Mouse (Mus musculus) lung, embryonic 16.5 days (tissue): ENCODE results near the gene Rnasel. TPM values are rescaled to one million over a fixed set of nuclear protein-coding genes. Genes with fewer than 3 reads are reported as not detected.
A peak's percentile ranks its signal among the peaks of the same experiment; 100 is the strongest.

Experiments
- ATAC-seq: fragments of 200-750 bp; cut with Nextera tagmentation; 2 replicates; pipeline ENCODE4 v1.8.0; 2017; ENCODE audit warnings: low read depth, mild to moderate bottlenecking, moderate library complexity
- H3K27ac ChIP-seq: fragments of 300-500 bp; sonication (generic); 2 replicates; pipeline ENCODE4 v1.5.1; 2014; ENCODE audit warnings: mild to moderate bottlenecking, control low read depth, low read length
- H3K27me3 ChIP-seq: fragments of 300-500 bp; sonication (generic); 2 replicates; pipeline ENCODE4 v1.6.1; 2014; ENCODE audit warnings: low read depth, low read length, mixed read lengths; ENCODE audit not compliant: control insufficient read depth, insufficient read depth
- H3K36me3 ChIP-seq: fragments of 300-500 bp; sonication (generic); 2 replicates; pipeline ENCODE4 v1.6.1; 2014; ENCODE audit warnings: low read length; ENCODE audit not compliant: control insufficient read depth, insufficient read depth
- H3K4me1 ChIP-seq: fragments of 300-500 bp; sonication (generic); replicated peaks from 2 replicates; pipeline ENCODE4 v1.6.1; 2014; ENCODE audit warnings: low read length, mixed read lengths; ENCODE audit not compliant: control insufficient read depth, insufficient read depth
- H3K4me2 ChIP-seq: fragments of 300-500 bp; sonication (generic); 2 replicates; pipeline ENCODE4 v1.6.1; 2014; ENCODE audit warnings: low read depth, low read length, control low read depth
- H3K4me3 ChIP-seq: fragments of 300-500 bp; sonication (generic); 2 replicates; pipeline ENCODE4 v1.5.1; 2014; ENCODE audit warnings: mild to moderate bottlenecking, low read length, control low read depth
- H3K9ac ChIP-seq: fragments of 300-500 bp; sonication (generic); 2 replicates; pipeline ENCODE4 v1.6.1; 2014; ENCODE audit warnings: low read length, control low read depth
- H3K9me3 ChIP-seq: fragments of 300-500 bp; sonication (generic); 2 replicates; pipeline ENCODE4 v1.6.1; 2016; ENCODE audit warnings: low read length; ENCODE audit not compliant: control insufficient read depth
- WGBS: fragments of 180-500 bp; shearing (Covaris S2); extraction: QIAGEN DNeasy Blood & Tissue Kit; methylation state at CpG from one replicate; pipeline ENCODE4 v1.1.7; 2014; 5-methylcytosine and 5-hydroxymethylcytosine counted together
- polyA plus RNA-seq: library from polyadenylated mRNA; unstranded; fragments of >200 nt; fragmentation: Nextera tagmentation; extraction: Ambion mirVana; gene quantifications from 2 replicates; pipeline ENCODE4 v1.2.1, GENCODE M21; 2015

Rnasel gene
- polyA plus RNA-seq, 1 experiment from 2014 or later, result 7.8 TPM

GRCm38 (mm10) chr1:153730671-153731070, 18.6 kb upstream of the Rnasel start:
- Histone ChIP-seq H3K9ac (no peak overlapping the region), H3K27me3 (no peaks in the 10 kb centered on the region), H3K9me3 (no peaks in the 10 kb centered on the region), H3K36me3 (no peaks in the 10 kb centered on the region), H3K4me1 (peaks cover 5% of the 10 kb centered on the region; the same call in 1 of the 2 replicates), H3K4me2 (no peak overlapping the region), H3K27ac (no peak overlapping the region), H3K4me3 (no peak overlapping the region)
- ATAC-seq, result 0 out of 2 replicates have a peak, but pooled peaks have one; percentile 28
- WGBS, result 28% methylated on average over 3 of the region's 3 CpGs

- peaks cover 5% of the 10 kb centered on the region; the same call in 1 of the 2 replicates for H3K4me1 ChIP-seq
- H3K4me2 ChIP-seq, result no peak overlapping the region
- peaks cover 8% of the 10 kb centered on the region for H3K27me3 ChIP-seq
- H3K36me3 ChIP-seq, result no peaks in the 10 kb centered on the region
- no peak overlapping the region for H3K4me3 ChIP-seq
- no peaks in the 10 kb centered on the region for H3K9me3 ChIP-seq
- H3K9ac ChIP-seq, result no peak overlapping the region
- no peak overlapping the region for H3K27ac ChIP-seq
- ATAC-seq, result no peak
- WGBS, result 38% methylated on average over 7 of the region's 9 CpGs
Measured at GRCm38 (mm10) chr1:153733181-153733580, 16.0 kb upstream of the Rnasel start.

- Histone ChIP-seq H3K4me2 (no peak overlapping the region), H3K4me1 (peaks cover 5% of the 10 kb centered on the region; the same call in 1 of the 2 replicates), H3K36me3 (no peaks in the 10 kb centered on the region), H3K4me3 (no peak overlapping the region), H3K9me3 (no peaks in the 10 kb centered on the region), H3K27ac (no peak overlapping the region), H3K9ac (no peak overlapping the region), H3K27me3 (peaks cover 25% of the 10 kb centered on the region)
- no peak for ATAC-seq
- 54% methylated on average over 4 of the region's 4 CpGs for WGBS
Measured at GRCm38 (mm10) chr1:153734866-153735265, 14.4 kb upstream of the Rnasel start.

GRCm38 (mm10) chr1:153736096-153736495, 13.1 kb upstream of the Rnasel start:
- ATAC-seq, result no peak

GRCm38 (mm10) chr1:153737101-153738085, 11.8 kb upstream of the Rnasel start:
- Histone ChIP-seq H3K36me3 (no peaks in the 10 kb centered on the region), H3K4me2 (no peak overlapping the region), H3K27me3 (peaks cover 37% of the 10 kb centered on the region), H3K4me3 (no peak overlapping the region), H3K4me1 (peaks cover 8% of the 10 kb centered on the region), H3K9me3 (no peaks in the 10 kb centered on the region), H3K9ac (no peak overlapping the region), H3K27ac (no peak overlapping the region)
- ATAC-seq, result no peak
- 47% methylated on average over 9 of the region's 9 CpGs for WGBS

More at GRCm38 (mm10) chr1:153736096-153736495, 13.1 kb upstream of the Rnasel start:
- H3K4me3 ChIP-seq, result no peak overlapping the region
- 50% methylated on average over 6 of the region's 6 CpGs for WGBS
- H3K27me3 ChIP-seq, result peaks cover 33% of the 10 kb centered on the region
- no peak overlapping the region for H3K27ac ChIP-seq
- H3K4me1 ChIP-seq, result peaks cover 8% of the 10 kb centered on the region
- H3K36me3 ChIP-seq, result no peaks in the 10 kb centered on the region
- no peak overlapping the region for H3K4me2 ChIP-seq
- H3K9ac ChIP-seq, result no peak overlapping the region
- H3K9me3 ChIP-seq, result no peaks in the 10 kb centered on the region

- WGBS, result 14% methylated on average over 13 of the region's 13 CpGs
- Histone ChIP-seq H3K27me3 (peaks cover 37% of the 10 kb centered on the region), H3K9ac (no peak overlapping the region; the same call in 1 of the 2 replicates), H3K27ac (no peak overlapping the region), H3K4me3 (peak overlapping the region; percentile 46), H3K4me2 (peak overlapping the region; percentile 73), H3K36me3 (no peaks in the 10 kb centered on the region), H3K9me3 (no peaks in the 10 kb centered on the region), H3K4me1 (peaks cover 3% of the 10 kb centered on the region)
- no peak for ATAC-seq
Measured at GRCm38 (mm10) chr1:153739437-153740015, 9.7 kb upstream of the Rnasel start.

GRCm38 (mm10) chr1:153740145-153740544, 9.1 kb upstream of the Rnasel start, which contains the start of gene Rgs16:
Gene Rgs16 (plus strand): TSS chr1:153740349.
- 1% methylated on average over 23 of the region's 28 CpGs for WGBS
- H3K27me3 ChIP-seq, result peaks cover 37% of the 10 kb centered on the region
- H3K9ac ChIP-seq, result peak within 1 kb of the TSS; percentile 44

GRCm38 (mm10) chr1:153740775-153741400, 8.3 kb upstream of the Rnasel start:
- 46% methylated on average over 12 of the region's 12 CpGs for WGBS
- Histone ChIP-seq H3K4me3 (peak overlapping the region; percentile 46), H3K27me3 (peaks cover 37% of the 10 kb centered on the region), H3K4me1 (peaks cover 3% of the 10 kb centered on the region), H3K9me3 (no peaks in the 10 kb centered on the region), H3K36me3 (no peaks in the 10 kb centered on the region), H3K4me2 (peak overlapping the region; percentile 73; the same call in 1 of the 2 replicates), H3K9ac (no peak overlapping the region), H3K27ac (no peak overlapping the region)
- no peak for ATAC-seq

More at GRCm38 (mm10) chr1:153740145-153740544, 9.1 kb upstream of the Rnasel start, which contains the start of gene Rgs16:
- peak within 1 kb of the TSS; percentile 73 for H3K4me2 ChIP-seq
- no peaks in the 10 kb centered on the region for H3K9me3 ChIP-seq
- peaks cover 3% of the 10 kb centered on the region for H3K4me1 ChIP-seq
- H3K27ac ChIP-seq, result no peak within 1 kb of the TSS
- H3K4me3 ChIP-seq, result peak within 1 kb of the TSS; percentile 46
- H3K36me3 ChIP-seq, result no peaks in the 10 kb centered on the region
- ATAC-seq, result peak; percentile 83
